ENCODE assay signal across 16 mouse cellular contexts in the genomic region with DNA sequence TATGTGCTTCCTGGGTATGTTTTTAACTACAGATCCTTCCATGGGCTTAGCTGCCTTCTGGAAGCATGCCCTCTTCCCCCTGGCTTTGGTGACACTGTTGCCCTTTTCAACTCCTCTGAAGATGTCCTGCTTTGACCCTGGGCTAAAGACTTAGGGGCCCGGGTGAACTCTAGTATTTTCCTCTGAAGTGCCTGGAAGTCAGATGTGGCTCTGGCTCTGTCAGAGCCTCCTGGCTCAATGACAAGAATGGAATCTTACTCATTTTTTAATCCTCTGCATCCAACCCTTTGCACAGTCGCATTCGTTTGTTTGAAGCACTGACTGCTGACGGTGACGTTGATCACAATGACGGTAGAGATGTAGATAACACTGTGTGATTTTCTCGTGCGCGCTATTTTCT. TPM values are rescaled to one million over a fixed set of nuclear protein-coding genes. Genes with fewer than 3 reads are reported as not detected.
A peak's percentile ranks its signal among the peaks of the same experiment; 100 is the strongest.
DNase-seq lines count a peak whose midpoint lies in the region; ATAC-seq and TF ChIP-seq lines count a peak whose summit lies in the region.
"Had no signal": no experiment of that assay in that cellular context is flagged by ENCODE, and none has a peak within 500 bp of the region (broad histone marks: within the 10 kb centered on the region; RNA-seq: fewer than 3 reads in every experiment).

No protein-coding gene starts in this region.

- no peak for TF ChIP-seq POLR2A in lung, adult 2 months (IDR thresholded peaks at IDR 0.05; ENCODE audit: borderline replicate concordance, extremely low read depth, low read depth, low read length)

- H3K4me1 ChIP-seq in kidney, embryonic 16.5 days (ENCODE audit: insufficient read depth, low read length): peaks cover 8% of the 10 kb centered on the region; the same call in 1 of the 2 replicates
- H3K4me1 ChIP-seq in lung, adult 2 months (ENCODE audit: control insufficient read depth, insufficient read depth, low read length): peaks cover 11% of the 10 kb centered on the region
- H3K4me1 ChIP-seq: forebrain, embryonic 13.5 days; hindbrain, embryonic 15.5 days; neural tube, embryonic 15.5 days had no signal

- H3K4me3 ChIP-seq in kidney, embryonic 16.5 days (ENCODE audit: low read length): no peak overlapping the region
- no peak overlapping the region for H3K4me3 ChIP-seq in lung, adult 2 months (replicated peaks; ENCODE audit: extremely low read depth, low read depth, low read length)
- H3K4me3 ChIP-seq: forebrain, embryonic 13.5 days; hindbrain, embryonic 15.5 days; lung, embryonic 15.5 days; neural tube, embryonic 15.5 days had no signal

- 73% methylated on average over 9 of the region's 9 CpGs for WGBS in kidney, embryonic 16.5 days
- WGBS in lung, adult 2 months: 51% methylated on average over 9 of the region's 9 CpGs

- no peak for TF ChIP-seq CTCF in lung, adult 2 months (IDR thresholded peaks at IDR 0.05; ENCODE audit: insufficient read depth, low read length)

- H3K4me2 ChIP-seq in kidney, embryonic 16.5 days (replicated peaks; ENCODE audit: low read depth, low read length): no peak overlapping the region
- H3K4me2 ChIP-seq: forebrain, embryonic 13.5 days; hindbrain, embryonic 15.5 days; lung, embryonic 15.5 days; midbrain, embryonic 11.5 days; neural tube, embryonic 15.5 days had no signal

- no peaks in the 10 kb centered on the region for H3K36me3 ChIP-seq in kidney, embryonic 16.5 days (ENCODE audit: insufficient read depth, low read length)
- H3K36me3 ChIP-seq: hindbrain, embryonic 15.5 days; lung, embryonic 15.5 days; neural tube, embryonic 15.5 days had no signal

- H3K9ac ChIP-seq in kidney, embryonic 16.5 days (replicated peaks; ENCODE audit: low read length): no peak overlapping the region
- H3K9ac ChIP-seq: forebrain, embryonic 13.5 days; hindbrain, embryonic 15.5 days; lung, embryonic 15.5 days; neural tube, embryonic 15.5 days had no signal

- no peaks in the 10 kb centered on the region for H3K9me3 ChIP-seq in kidney, embryonic 16.5 days (ENCODE audit: low read length)
- H3K9me3 ChIP-seq: forebrain, embryonic 13.5 days; hindbrain, embryonic 15.5 days; lung, embryonic 15.5 days; neural tube, embryonic 15.5 days had no signal

- peak; percentile 69; the same call in 1 of the 2 replicates for ATAC-seq in frontal cortex, adult (ENCODE audit: low TSS enrichment)
- ATAC-seq in kidney, embryonic 16.5 days (ENCODE audit: low FRiP score, low TSS enrichment): no peak
- ATAC-seq: forebrain, embryonic 13.5 days; intestine, postnatal 0 days had no signal

- no peaks in the 10 kb centered on the region for H3K27me3 ChIP-seq in kidney, embryonic 16.5 days (ENCODE audit: insufficient read depth, low read length)
- H3K27me3 ChIP-seq: forebrain, embryonic 13.5 days; hindbrain, embryonic 15.5 days; lung, embryonic 15.5 days; neural tube, embryonic 15.5 days had no signal

- no peak overlapping the region for H3K27ac ChIP-seq in kidney, embryonic 16.5 days (ENCODE audit: low read length)
- H3K27ac ChIP-seq: forebrain, embryonic 13.5 days; hindbrain, embryonic 15.5 days; lung, embryonic 15.5 days; neural tube, embryonic 15.5 days had no signal

- DNase-seq in frontal cortex, postnatal 36 days (ENCODE audit: low spot score in 2 of 2): no peak
- DNase-seq in kidney, adult 8-10 months: peak; percentile 28 to 44
- DNase-seq in lung, postnatal 36 days: peak; percentile 28
- DNase-seq in lung, adult 2 months: no peak
- no peak for DNase-seq in c-Kit-positive CD71-positive TER-119-positive erythroid progenitor cells, embryonic 14.5 days (ENCODE audit: low spot score)
- DNase-seq: cerebellum, adult 18-20 months; liver; retina, postnatal 1 day had no signal

RNA-seq across cellular contexts. Expression of gene Gadd45a, which starts 45.0 kb away (rescaled TPM):
- 35.1 and 39.4 TPM in 2 replicates for polyA plus RNA-seq in kidney, embryonic 16.5 days (2015; fragmentation: Nextera tagmentation; extraction: Ambion mirVana)
- 31.0 and 32.7 TPM in 2 replicates for polyA plus RNA-seq in lung, adult 2 months (2012; rRNA removed)

Comparison
In these comparisons a context has a peak if more than half of its experiments do, and no peak if none do; other contexts are left out.
1. DNase-seq: peak in kidney, adult 8-10 months (2 of 2) and lung, postnatal 36 days (single experiment); none in frontal cortex, postnatal 36 days (0 of 2), lung, adult 2 months (single experiment) and c-Kit-positive CD71-positive TER-119-positive erythroid progenitor cells, embryonic 14.5 days (single experiment).